Mouse (Mus musculus): ENCODE measurements around the gene Dlgap4. TPM values are rescaled to one million over a fixed set of nuclear protein-coding genes. Genes with fewer than 3 reads are reported as not detected.
A peak's percentile ranks its signal among the peaks of the same experiment; 100 is the strongest.

Gene Dlgap4
- total and polyA plus RNA-seq, 3 experiments, result 31.3 to 61.5 (median 32.5) TPM

DNA sequence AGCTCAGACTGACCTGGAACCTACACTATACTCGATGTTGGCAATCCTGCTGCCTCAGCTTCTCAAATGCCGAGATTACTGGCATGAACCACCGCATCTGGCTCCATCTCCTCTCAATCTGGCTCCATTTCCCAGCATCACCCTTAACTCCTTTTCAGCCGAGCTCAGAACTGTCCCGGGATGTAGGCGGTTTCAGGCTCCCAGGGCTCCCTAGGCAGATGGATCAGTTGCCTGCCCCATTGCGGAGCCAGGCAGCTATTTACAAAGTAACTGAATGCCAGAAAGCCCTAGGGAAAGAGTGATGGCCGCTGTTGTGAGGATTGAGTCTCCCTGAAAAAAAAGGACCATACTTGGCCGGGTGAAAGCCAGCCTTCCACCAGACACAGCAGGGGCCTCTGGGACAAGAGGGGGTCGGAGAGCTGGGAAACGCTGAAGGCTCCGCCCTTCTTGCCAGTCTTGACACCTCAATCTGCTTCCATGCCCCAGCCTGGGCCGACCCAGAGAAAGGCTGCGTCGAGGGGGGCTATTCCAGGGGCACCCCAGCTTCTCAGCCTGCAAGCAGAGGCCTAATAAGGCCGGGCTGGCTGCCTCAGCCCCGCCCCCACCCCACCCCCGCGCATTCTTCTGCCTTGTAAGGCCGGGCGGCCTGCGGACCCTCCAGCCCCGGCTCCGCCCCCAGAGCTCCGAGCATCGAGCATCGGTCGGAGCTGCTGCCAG lies 161.4 kb downstream of the Dlgap4 start, which contains the start of gene Myl9:
Gene Myl9 (plus strand): TSS at position 683 of the 717 bp plus-strand sequence.
- Histone ChIP-seq H3K36me3 (ENCODE audit: control insufficient read depth, insufficient read depth, low read length) (no peaks in the 10 kb centered on the region), H3K4me1 (ENCODE audit: control insufficient read depth, insufficient read depth, low read length) (peaks cover 5% of the 10 kb centered on the region), H3K4me3 (peak within 1 kb of the TSS; percentile 41), H3K9ac (ENCODE audit: low read depth, low read length) (peak within 1 kb of the TSS; percentile 66), H3K79me2 (replicated peaks; ENCODE audit: control insufficient read depth, insufficient read depth, low read length) (no peaks in the 10 kb centered on the region), H3K27ac (peak within 1 kb of the TSS; percentile 77), H3K27me3 (ENCODE audit: control insufficient read depth, insufficient read depth, low read length) (no peaks in the 10 kb centered on the region; the same call in 1 of the 2 replicates)
- intact Hi-C loops (cut with DNase I), result no loop called here
- TF ChIP-seq EP300 (IDR thresholded peaks at IDR 0.05; ENCODE audit: insufficient read depth, low read depth, low read length), result no peak
- no peak for TF ChIP-seq POLR2A (IDR thresholded peaks at IDR 0.05; ENCODE audit: insufficient read depth, low read depth, low read length)
- TF ChIP-seq CTCF (IDR thresholded peaks at IDR 0.05), result no peak
- peak; percentile 61 to 63 for DNase-seq
- 14% methylated on average over 28 of the region's 28 CpGs for WGBS

DNA sequence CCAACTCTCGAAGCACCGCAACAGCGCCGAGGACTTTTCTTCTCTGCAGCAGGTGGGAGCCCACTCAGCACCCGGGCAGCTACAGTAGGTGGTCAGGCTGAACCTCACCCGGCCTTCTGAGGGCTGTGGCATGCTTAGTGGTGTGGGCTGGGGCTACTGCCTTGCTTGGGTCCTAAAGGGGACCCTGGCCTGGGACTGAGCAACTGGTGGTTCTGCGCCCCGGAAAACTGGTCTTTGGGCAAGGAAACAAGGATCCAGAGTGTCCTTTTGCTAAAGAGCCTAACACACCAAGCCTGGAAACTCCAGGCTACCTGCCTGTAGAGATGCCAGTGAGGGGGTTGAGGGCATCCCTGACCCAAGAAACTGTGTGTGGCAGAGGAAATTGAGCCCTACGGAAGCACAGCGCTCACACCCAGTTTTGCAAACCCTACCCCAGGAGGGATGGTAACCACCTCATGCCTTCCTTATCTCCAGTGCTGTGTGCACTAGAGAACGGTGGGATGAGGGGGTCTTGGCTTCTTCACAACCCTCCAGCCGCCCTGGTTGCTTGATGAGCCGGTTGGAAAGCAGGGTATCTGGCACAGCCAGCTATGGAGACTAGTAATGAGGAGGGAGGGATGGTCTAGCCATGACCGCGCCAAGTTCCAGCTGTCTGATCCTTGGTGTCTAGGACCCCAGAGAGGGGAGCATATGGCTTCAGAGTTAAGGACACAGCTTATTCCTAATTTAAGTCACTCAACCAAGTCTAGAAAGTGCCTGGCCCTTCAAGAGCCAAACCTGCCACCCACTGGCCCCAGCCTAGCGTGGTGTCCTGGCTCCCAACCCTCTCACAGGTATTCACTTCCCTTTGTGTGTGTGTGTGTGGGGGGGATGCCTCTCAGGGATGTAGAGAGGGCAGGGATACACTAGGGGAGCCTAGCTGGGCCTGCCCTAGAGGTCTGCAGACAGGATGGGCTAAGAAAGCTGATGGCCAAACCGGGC lies 162.2 kb downstream of the Dlgap4 start:
- TF ChIP-seq EP300 (IDR thresholded peaks at IDR 0.05; ENCODE audit: insufficient read depth, low read depth, low read length) (no peak), CTCF (IDR thresholded peaks at IDR 0.05) (no peak), POLR2A (IDR thresholded peaks at IDR 0.05; ENCODE audit: insufficient read depth, low read depth, low read length) (no peak; the same call in 1 of the 2 replicates)
- Histone ChIP-seq H3K9ac (ENCODE audit: low read depth, low read length) (peak overlapping the region; percentile 64), H3K36me3 (ENCODE audit: control insufficient read depth, insufficient read depth, low read length) (no peaks in the 10 kb centered on the region), H3K79me2 (replicated peaks; ENCODE audit: control insufficient read depth, insufficient read depth, low read length) (no peaks in the 10 kb centered on the region), H3K4me3 (peak overlapping the region; percentile 41), H3K27me3 (ENCODE audit: control insufficient read depth, insufficient read depth, low read length) (no peaks in the 10 kb centered on the region; the same call in 1 of the 2 replicates), H3K4me1 (ENCODE audit: control insufficient read depth, insufficient read depth, low read length) (peaks cover 5% of the 10 kb centered on the region), H3K27ac (peak overlapping the region; percentile 77)
- intact Hi-C loops (cut with DNase I), result no loop called here
- WGBS, result 32% methylated on average over 17 of the region's 17 CpGs
- DNase-seq, result no peak

DNA sequence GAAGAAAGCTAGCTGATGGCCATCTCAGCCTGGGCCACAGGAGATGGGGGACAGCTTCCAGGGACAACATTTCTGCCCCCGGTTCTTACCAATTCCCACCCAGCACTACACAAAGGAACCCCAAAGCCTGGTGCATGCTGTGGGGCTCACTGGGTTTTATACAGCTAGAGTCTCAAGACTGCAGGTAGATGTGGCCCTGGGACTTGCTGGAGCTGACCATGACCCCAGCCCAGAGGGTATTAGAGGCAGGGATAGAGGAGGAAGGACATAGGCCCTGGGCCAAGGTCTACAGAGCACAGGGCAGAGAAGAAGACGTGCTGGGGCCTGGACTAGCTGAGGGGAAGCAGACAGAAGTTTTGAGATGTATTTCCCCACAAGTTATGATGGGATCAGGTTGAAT lies 163.4 kb downstream of the Dlgap4 start:
- Histone ChIP-seq H3K79me2 (replicated peaks; ENCODE audit: control insufficient read depth, insufficient read depth, low read length) (no peaks in the 10 kb centered on the region), H3K4me1 (ENCODE audit: control insufficient read depth, insufficient read depth, low read length) (peaks cover 5% of the 10 kb centered on the region), H3K9ac (ENCODE audit: low read depth, low read length) (no peak overlapping the region), H3K36me3 (ENCODE audit: control insufficient read depth, insufficient read depth, low read length) (no peaks in the 10 kb centered on the region), H3K27ac (peak overlapping the region; percentile 9; the same call in 1 of the 2 replicates), H3K4me3 (no peak overlapping the region), H3K27me3 (ENCODE audit: control insufficient read depth, insufficient read depth, low read length) (no peaks in the 10 kb centered on the region; the same call in 1 of the 2 replicates)
- WGBS, result 59% methylated on average over 2 of the region's 2 CpGs
- no peak for TF ChIP-seq EP300 (IDR thresholded peaks at IDR 0.05; ENCODE audit: insufficient read depth, low read depth, low read length)
- TF ChIP-seq CTCF (IDR thresholded peaks at IDR 0.05), result no peak
- TF ChIP-seq POLR2A (IDR thresholded peaks at IDR 0.05; ENCODE audit: insufficient read depth, low read depth, low read length), result no peak
- DNase-seq, result no peak
- intact Hi-C loops (cut with DNase I), result no loop called here

DNA sequence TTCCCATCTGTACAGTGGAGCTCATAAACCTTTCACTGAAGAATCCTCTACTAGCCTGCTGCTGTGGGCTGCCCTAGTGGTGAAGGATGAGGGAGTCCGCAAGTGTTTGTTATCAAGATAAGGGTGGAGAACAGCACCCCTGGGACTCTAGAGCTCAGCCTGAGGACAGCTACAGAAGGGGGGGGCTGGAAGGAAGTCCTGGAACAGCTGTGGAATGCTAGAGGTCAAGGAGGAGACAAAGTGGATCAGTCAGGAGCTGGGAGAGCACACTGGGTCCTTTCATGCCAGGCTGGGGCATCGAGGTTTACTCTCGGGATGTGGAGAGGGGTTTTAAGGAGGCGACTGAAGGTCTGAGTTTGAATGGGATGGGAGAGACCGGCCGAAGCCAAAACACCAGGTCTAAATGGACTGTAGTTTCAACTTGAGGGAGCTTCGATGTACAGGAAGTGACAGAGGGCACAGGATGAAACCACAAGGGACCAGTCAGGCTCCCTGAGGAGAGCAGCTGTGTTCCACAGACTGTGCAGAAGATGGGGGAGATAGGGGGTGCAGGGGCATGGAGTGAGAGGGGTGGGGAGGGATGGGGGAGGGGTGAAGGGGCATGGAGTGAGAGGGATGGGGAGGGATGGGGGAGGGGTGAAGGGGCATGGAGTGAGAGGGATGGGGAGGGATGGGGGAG lies 164.0 kb downstream of the Dlgap4 start:
- 24% methylated on average over 7 of the region's 7 CpGs for WGBS
- intact Hi-C loops (cut with DNase I), result no loop called here
- Histone ChIP-seq H3K27me3 (ENCODE audit: control insufficient read depth, insufficient read depth, low read length) (no peaks in the 10 kb centered on the region; the same call in 1 of the 2 replicates), H3K4me3 (no peak overlapping the region), H3K9ac (ENCODE audit: low read depth, low read length) (no peak overlapping the region), H3K79me2 (replicated peaks; ENCODE audit: control insufficient read depth, insufficient read depth, low read length) (no peaks in the 10 kb centered on the region), H3K4me1 (ENCODE audit: control insufficient read depth, insufficient read depth, low read length) (peaks cover 5% of the 10 kb centered on the region), H3K36me3 (ENCODE audit: control insufficient read depth, insufficient read depth, low read length) (no peaks in the 10 kb centered on the region), H3K27ac (no peak overlapping the region; the same call in 1 of the 2 replicates)
- TF ChIP-seq POLR2A (IDR thresholded peaks at IDR 0.05; ENCODE audit: insufficient read depth, low read depth, low read length) (no peak), EP300 (IDR thresholded peaks at IDR 0.05; ENCODE audit: insufficient read depth, low read depth, low read length) (0 out of 2 replicates have a peak, but pooled peaks have one; percentile 19), CTCF (IDR thresholded peaks at IDR 0.05) (peak; percentile 33)
- peak in 1 of 2 experiments; percentile 44 for DNase-seq

DNA sequence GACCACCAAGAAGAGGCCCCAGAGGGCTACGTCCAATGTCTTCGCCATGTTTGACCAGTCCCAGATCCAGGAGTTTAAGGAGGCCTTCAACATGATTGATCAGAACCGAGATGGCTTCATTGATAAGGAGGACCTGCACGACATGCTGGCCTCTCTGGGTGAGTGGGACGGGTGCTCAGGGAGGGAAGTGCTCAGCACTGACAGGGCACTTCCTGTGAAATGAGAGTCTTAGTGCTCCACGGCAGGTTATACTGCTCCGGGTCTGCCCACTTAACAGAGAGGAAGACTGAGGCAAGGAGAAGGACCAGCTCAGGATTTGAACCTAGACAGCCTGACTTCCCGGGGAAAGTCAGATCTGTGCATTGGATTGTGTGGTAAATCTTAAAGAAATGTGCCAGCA lies 165.1 kb downstream of the Dlgap4 start:
- Histone ChIP-seq H3K4me1 (ENCODE audit: control insufficient read depth, insufficient read depth, low read length) (peaks cover 5% of the 10 kb centered on the region), H3K27ac (no peak overlapping the region)

More for the DNA sequence above, 165.1 kb downstream of the Dlgap4 start:
- no peak for DNase-seq
- TF ChIP-seq CTCF (IDR thresholded peaks at IDR 0.05) (no peak), POLR2A (IDR thresholded peaks at IDR 0.05; ENCODE audit: insufficient read depth, low read depth, low read length) (no peak), EP300 (IDR thresholded peaks at IDR 0.05; ENCODE audit: insufficient read depth, low read depth, low read length) (no peak)
- WGBS, result 85% methylated on average over 8 of the region's 8 CpGs
- Histone ChIP-seq H3K79me2 (replicated peaks; ENCODE audit: control insufficient read depth, insufficient read depth, low read length) (no peaks in the 10 kb centered on the region), H3K4me3 (no peak overlapping the region), H3K27me3 (ENCODE audit: control insufficient read depth, insufficient read depth, low read length) (no peaks in the 10 kb centered on the region; the same call in 1 of the 2 replicates), H3K9ac (ENCODE audit: low read depth, low read length) (no peak overlapping the region), H3K36me3 (ENCODE audit: control insufficient read depth, insufficient read depth, low read length) (no peaks in the 10 kb centered on the region)
- intact Hi-C loops (cut with DNase I), result no loop called here
